Mouse (Mus musculus) layer of hippocampus, adult 9-10 months (tissue): Measurements from ENCODE around the gene Ifi47.
"Not testable (repeated sequence)": the region's sequence is repeated elsewhere in the genome, so short reads cannot be mapped to it uniquely, and the experiment has no call there.

Experiments
- DNase-seq: peaks from one replicate; pipeline ENCODE4 v3.0.0; 2022; ENCODE audit warnings: low spot score

The Ifi47 gene

GRCm38 (mm10) chr11:49076001-49076757, at the start of gene Ifi47:
Gene Ifi47 (plus strand): TSS chr11:49076587.
- not testable (repeated sequence) for DNase-seq

- DNase-seq = not testable (repeated sequence)
These were observed 26.3 kb upstream of the Ifi47 start for GRCm38 (mm10) chr11:49050064-49050463.

DNA sequence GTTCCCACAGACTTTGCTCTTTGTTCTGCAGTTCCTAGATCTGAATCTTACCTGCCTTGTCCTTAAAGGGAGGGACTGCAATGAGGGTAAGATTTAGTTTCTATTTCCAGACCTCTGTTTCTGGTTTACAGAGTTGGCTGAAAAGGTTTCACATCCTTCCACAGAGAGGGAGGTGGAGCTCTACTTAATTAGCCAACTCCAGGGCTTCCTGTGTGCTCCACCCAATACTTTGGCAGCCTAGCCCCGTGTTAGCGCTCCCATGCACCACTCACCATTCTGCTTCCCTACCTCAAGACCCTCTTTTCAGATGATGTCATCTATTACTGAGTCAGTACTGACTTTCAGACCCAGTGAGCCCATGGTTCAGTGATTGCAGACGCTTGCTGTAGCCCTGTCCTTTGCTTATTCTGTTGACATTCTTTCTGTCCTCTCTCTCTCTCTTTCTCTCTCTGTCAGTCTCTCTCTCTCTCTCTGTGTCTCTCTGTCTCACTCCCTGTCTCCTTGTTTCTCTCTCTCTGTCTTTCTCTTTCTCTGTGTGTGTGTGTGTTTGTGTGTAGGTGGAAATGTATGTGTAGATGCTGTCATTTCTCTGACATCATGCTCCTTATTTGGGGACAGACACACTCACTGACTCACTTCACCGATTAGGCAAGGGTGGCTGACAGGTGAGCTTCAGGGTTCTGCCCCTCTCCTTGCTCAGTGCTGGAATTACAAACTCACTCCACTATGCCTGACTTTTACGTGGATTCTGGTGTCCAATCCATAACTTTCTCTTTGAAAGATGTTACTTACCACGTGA, 25.1 kb upstream of the Ifi47 start, which contains the start of gene 9930111J21Rik2:
Gene 9930111J21Rik2 (minus strand): TSS at position 150 of the 799 bp plus-strand sequence.
- not testable (repeated sequence) for DNase-seq

DNA sequence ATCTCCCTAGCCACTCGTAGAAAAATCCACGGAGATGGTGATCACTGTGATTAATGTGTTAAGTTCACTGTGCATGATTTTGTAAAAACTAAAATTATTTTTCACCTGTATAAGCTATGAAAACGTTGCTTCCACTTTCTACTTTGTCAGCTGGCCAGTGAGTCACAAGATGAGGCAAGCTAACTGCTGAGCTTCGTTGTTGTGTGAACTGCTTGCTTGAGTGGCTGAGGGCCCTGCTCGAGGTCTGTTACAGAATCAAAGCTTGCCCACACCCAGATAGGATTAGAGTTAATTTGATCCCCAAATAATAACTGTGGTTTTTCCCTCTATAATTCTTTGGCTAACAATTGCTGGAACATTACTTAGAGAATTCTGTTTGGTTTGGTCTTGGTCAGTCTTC, 24.5 kb upstream of the Ifi47 start:
- DNase-seq = not testable (repeated sequence)

GRCm38 (mm10) chr11:49060061-49060460, 16.3 kb upstream of the Ifi47 start:
- not testable (repeated sequence) for DNase-seq

- not testable (repeated sequence) for DNase-seq
These were observed 14.5 kb upstream of the Ifi47 start for GRCm38 (mm10) chr11:49061865-49062264.

GRCm38 (mm10) chr11:49063713-49064469, 12.5 kb upstream of the Ifi47 start, which contains the start of gene Tgtp2:
Gene Tgtp2 (minus strand): TSS chr11:49064206.
- not testable (repeated sequence) for DNase-seq

DNA sequence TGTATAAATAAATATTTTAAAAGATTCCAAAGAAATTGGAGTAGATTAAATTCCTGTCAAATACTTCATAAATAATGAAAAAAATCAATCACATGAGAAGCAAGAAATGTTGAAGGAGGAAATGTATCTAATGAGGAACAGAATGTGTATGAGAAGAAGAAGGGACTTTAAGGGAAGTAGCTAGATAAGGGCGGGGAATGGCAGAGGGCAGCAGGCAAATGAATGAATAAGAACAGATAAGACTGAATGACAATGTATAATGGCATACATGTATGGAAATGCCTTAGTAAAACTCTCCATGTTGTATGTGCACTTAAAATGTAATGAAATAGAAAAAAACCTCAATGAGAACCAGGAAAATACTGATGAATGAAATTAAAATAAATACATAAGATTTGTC, 8.0 kb upstream of the Ifi47 start:
- no peak for DNase-seq

DNA sequence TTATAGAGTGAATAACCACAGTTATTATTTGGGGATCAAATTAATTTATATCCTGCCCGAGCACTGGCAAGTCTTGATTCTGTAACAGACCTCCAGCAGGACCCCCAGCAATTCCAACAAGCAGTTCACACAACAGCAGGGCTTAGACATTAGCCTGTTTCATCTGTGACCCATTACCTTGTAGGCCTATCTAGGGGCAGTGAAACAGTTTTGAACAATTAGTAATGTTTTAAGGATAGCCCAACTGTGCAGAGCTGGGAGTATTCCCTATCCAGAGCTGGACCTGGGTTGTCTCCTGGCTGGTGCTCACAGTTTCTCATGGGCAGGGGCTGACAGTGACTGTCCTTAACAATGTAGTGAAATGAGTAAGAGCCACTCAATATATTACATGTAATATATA, 625 bp downstream of the Ifi47 start:
- DNase-seq = no peak

- DNase-seq = no peak
These were observed 2.3 kb downstream of the Ifi47 start for GRCm38 (mm10) chr11:49078719-49079118.

DNA sequence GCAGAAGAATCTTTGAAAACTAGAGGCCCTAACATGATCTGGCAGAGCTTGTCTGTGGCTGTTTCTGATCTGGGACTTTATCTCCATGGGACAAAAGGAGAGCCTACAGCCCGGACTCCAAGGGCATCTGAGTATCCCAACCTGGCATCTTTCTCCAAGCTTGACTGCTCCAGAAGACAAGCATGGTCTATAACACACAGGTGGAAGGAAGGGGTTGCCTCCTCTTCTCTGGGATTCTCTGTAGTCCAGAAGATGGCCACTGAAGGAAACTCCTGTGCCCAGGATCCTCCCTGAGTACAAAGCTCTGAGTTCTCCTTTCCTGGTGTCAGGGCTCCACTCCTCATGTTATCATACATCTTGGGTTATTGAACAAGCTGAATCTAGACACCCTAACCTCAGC, 4.2 kb downstream of the Ifi47 start:
- no peak for DNase-seq

- no peak for DNase-seq
These were observed 5.0 kb downstream of the Ifi47 start for GRCm38 (mm10) chr11:49081356-49081755.

DNA sequence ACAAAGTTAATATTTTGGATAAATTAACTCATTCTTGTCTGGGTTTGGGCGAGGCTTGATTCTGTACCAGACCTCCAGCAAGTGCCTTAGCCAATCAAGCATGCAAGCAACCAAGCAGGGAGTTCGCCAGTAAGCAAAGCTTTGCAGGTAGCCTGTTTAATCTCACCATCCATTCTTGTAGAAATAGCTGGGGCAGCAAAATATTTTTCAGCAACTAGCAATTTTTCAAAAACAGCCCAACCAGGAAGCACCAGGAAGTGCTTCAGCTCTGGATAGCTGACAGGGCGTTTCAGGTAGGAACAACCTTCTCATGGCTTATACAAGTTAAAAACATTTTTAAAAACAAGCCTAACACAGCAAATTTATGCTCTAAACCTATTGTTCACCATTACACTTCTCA, 5.5 kb downstream of the Ifi47 start:
- no peak for DNase-seq

DNA sequence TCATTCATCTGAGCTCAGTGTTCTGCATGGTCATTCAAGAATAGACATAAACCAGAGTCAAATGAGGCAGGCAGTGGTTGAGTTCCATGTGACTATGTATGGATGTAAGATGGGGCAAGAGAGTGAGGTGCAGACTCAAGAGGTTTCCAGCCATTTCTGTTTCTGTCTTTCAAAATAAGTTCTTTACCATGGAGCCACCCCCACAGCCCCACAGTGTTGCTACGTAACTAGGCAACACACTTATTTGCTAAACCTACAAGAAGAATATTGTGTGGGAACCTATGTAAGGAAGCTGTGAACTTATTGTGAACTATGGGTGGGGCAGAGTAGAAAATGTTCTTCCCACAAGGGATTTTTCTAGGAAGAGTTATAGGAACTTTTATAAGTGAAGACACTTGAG, 6.8 kb downstream of the Ifi47 start:
- DNase-seq = no peak

- no peak for DNase-seq
These were observed 7.4 kb downstream of the Ifi47 start for GRCm38 (mm10) chr11:49083808-49084207.

DNA sequence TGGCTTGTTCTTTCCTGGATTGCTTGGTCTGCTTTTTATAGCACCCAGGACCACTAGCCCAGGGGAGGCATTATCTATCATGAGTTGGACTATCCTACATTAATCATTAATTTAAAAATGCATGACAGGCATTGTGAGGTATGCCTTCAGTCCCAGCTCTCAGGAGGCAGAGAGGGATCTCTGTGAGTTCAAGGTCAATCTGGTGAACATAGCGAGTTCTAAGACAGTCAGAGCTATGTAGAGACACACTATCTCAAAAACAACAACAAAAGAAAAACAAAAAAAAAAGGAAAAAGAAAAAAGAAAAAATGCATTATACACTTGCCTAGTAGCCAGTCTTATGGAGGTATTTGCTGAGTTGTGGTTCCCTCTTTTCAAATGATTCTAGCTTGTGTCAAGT, 8.0 kb downstream of the Ifi47 start:
- no peak for DNase-seq

- DNase-seq = no peak
These were observed 8.5 kb downstream of the Ifi47 start for GRCm38 (mm10) chr11:49084875-49085274.

DNA sequence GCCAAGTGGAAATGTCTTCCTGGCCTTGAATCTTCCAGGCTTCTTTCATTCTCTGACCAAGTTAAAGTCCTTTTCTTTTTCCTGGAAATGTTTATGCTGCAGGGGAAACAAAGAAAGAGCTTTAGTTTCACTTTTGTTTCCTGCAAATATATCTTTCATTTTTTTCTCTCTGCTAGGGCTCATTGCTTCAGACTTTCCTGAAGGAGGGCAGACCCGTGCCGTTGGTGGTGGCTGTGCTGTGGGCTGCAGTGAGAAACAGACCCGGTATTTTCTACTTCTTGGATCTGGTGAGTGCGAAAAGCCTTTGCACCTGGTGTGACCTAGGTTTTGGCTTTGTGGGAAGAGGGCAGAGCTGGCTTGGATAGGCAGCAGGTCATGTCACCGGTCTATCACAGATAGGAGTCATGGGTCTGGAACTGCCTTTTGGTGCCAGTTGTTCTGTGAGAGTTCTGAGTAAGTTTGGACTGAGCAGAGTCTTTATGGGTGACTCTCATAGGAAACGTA, 10.5 kb downstream of the Ifi47 start:
- DNase-seq = no peak

- no peak for DNase-seq
These were observed 11.6 kb downstream of the Ifi47 start for GRCm38 (mm10) chr11:49087830-49088616.

DNA sequence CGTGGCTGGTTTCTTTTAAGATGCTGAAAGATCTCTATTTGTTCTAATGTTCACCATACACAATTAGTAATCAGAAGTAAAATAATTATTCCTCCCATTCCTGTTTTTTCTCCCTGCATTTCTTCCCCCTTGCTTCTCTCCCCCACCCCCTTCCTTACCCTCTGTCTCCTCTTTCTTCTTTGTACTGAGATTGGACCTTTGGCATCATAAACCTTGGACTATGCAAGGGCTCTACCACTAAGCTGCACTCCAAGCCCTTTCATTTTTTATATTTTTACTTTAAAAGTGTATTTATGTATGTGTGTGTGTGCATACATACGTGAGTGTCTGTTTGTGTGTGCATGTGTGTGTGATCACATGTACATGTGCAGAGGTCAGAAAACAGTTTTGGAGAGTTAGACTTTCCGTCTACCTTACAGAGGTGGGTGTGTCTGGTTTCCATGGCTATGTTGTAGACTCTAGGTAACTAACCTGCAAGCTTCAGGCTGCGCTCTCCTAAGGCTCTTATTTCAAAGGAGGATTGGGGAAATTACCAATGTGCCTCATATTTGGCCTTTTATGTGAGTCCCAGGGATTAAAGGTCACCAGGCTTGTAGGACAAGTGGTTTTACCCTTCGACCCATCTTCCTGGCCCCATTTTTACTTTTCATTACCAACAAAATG, 12.7 kb downstream of the Ifi47 start:
- DNase-seq = no peak
